Mouse (Mus musculus): ENCODE measurements around the gene Gm45021. TPM values are rescaled to one million over a fixed set of nuclear protein-coding genes. Genes with fewer than 3 reads are reported as not detected.
"Not testable (repeated sequence)": the region's sequence is repeated elsewhere in the genome, so short reads cannot be mapped to it uniquely, and the experiment has no call there.

The Gm45021 gene
- total RNA-seq, 4 experiments from 2014 or later, result not detected

- no peak for DNase-seq
These were observed 30.6 kb downstream of the Gm45021 start for GRCm38 (mm10) chr6:48620031-48620430.

- not testable (repeated sequence) for DNase-seq
These were observed 32.9 kb downstream of the Gm45021 start for GRCm38 (mm10) chr6:48622186-48622843.

GRCm38 (mm10) chr6:48623460-48623859, 34.0 kb downstream of the Gm45021 start:
- peak; percentile 53 for DNase-seq

- DNase-seq, result no peak
These were observed 37.1 kb downstream of the Gm45021 start, which contains the start of gene AI854703 for GRCm38 (mm10) chr6:48626464-48626863. Gene AI854703, plus strand, starts transcription at chr6:48626764.

GRCm38 (mm10) chr6:48626984-48627383, 37.6 kb downstream of the Gm45021 start:
- peak; percentile 44 for DNase-seq

GRCm38 (mm10) chr6:48627511-48627924, 38.1 kb downstream of the Gm45021 start:
- DNase-seq, result no peak

- DNase-seq, result no peak
These were observed 39.0 kb downstream of the Gm45021 start for GRCm38 (mm10) chr6:48628377-48628776.

- no peak for DNase-seq
These were observed 39.6 kb downstream of the Gm45021 start for GRCm38 (mm10) chr6:48628808-48629660.

- DNase-seq, result no peak
These were observed 40.2 kb downstream of the Gm45021 start for GRCm38 (mm10) chr6:48629661-48630034.

- no peak for DNase-seq
These were observed 41.4 kb downstream of the Gm45021 start for GRCm38 (mm10) chr6:48630831-48631230.

- no peak for DNase-seq
These were observed 45.7 kb downstream of the Gm45021 start for GRCm38 (mm10) chr6:48635105-48635504.

- no peak for DNase-seq
These were observed 47.1 kb downstream of the Gm45021 start for GRCm38 (mm10) chr6:48636515-48636914.

- DNase-seq, result no peak
These were observed 48.5 kb downstream of the Gm45021 start for GRCm38 (mm10) chr6:48637811-48638500.

GRCm38 (mm10) chr6:48638553-48638952, 49.1 kb downstream of the Gm45021 start:
- no peak for DNase-seq

- no peak for DNase-seq
These were observed 52.0 kb downstream of the Gm45021 start for GRCm38 (mm10) chr6:48641391-48641790.

- no peak for DNase-seq
These were observed 53.4 kb downstream of the Gm45021 start for GRCm38 (mm10) chr6:48642764-48643292.

- DNase-seq, result peak; percentile 45
These were observed 56.4 kb downstream of the Gm45021 start for GRCm38 (mm10) chr6:48645660-48646308.

GRCm38 (mm10) chr6:48646309-48646690, 56.9 kb downstream of the Gm45021 start:
- no peak for DNase-seq

- DNase-seq, result no peak
These were observed 57.6 kb downstream of the Gm45021 start, which contains the start of gene Gimap8 for GRCm38 (mm10) chr6:48646995-48647394. Gene Gimap8, plus strand, starts transcription at chr6:48647234.

GRCm38 (mm10) chr6:48647611-48648010, 58.2 kb downstream of the Gm45021 start:
- no peak for DNase-seq

- DNase-seq, result no peak
These were observed 59.4 kb downstream of the Gm45021 start for GRCm38 (mm10) chr6:48648779-48649178.

- no peak for DNase-seq
These were observed 60.6 kb downstream of the Gm45021 start for GRCm38 (mm10) chr6:48650041-48650440.

All from adrenal gland, adult 8-10 months (tissue).